Mouse (Mus musculus): ENCODE results near the gene Limd1.

The Limd1 gene

DNA sequence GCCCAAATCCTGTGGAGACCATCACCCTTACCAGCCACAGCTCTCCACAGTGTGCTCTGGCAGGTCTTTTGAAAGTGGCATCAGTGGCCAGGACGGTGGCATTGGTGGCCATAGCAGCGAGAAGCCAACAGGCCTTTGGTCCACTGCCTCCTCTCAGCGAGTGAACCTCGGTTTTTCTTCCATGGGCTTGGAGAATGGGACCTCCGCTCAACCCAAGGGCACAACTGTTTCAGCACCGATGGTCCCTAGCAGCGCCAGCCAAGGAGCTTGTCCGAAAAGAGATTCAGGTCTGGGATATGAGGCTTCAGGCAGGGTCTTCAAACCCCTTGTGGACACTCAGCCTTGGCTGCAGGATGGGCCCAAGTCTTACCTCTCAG is 1.4 kb downstream of the Limd1 start:
- in situ Hi-C loops (cut with MboI; ENCODE audit: unreplicated experiment in 2 of 2) = loop anchor here (5.0 to 25.0 kb wide), 3 partner anchors 32 to 1768 kb away; partner anchors contain the start of genes Nktr (in 1 of the 2), Sacm1l (in 1 of the 2), Sec22c (in 1 of the 2) and Ss18l2 (in 1 of the 2)

DNA sequence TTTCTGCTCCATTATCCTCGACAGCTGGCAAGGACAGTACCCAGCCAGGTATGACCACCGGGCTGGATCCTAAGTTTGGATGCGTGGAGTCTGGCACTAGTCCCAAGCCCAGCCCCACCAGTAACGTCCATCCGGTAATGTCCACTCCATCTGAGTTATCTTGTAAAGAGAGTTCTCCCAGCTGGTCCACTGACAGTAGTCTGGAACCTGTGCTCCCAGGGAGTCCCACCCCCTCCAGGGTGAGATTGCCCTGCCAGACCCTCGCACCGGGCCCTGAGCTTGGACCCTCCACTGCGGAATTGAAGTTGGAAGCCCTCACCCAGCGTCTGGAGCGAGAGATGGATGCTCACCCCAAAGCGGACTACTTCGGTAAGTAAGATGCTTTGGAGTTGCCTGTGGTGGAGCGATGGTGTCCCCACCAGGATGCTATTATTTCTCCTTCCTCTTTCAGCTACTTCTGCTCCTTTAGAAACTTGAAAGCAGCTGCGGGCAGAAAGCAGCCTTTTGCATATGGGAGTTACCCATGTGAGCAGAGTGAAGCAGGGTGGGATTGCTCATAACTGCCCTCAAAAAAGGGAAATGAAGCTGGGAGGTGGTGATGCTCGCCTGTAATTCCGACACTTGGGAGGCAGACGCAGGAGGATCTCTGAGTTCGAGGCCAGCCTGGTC is 1.9 kb downstream of the Limd1 start:
- in situ Hi-C loops (cut with MboI; ENCODE audit: unreplicated experiment in 2 of 2) = loop anchor here in 1 of 2 experiments (5.0 to 25.0 kb wide), 2 partner anchors 47 to 1768 kb away; partner anchors contain the start of genes Nktr, Sacm1l, Sec22c and Ss18l2

DNA sequence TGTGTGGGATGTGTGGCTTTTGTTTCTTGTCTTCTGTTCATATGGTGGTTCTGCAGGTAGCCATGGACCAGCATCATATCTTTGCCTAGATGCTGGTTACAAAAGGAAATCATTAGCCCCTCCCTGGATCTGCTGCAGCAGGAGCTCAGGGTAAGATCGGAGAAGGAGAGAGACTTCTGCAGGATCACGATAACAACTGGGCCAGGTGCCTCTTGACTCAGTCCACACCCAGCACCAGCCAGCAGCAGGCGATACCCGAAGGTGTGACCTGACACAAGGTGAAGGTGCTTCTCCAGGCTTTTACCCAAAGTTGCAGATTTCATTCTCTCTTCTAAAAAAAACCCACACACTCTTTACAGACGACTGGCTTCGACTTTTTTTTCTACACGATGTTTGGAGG is 2.6 kb downstream of the Limd1 start:
- in situ Hi-C loops (cut with MboI; ENCODE audit: unreplicated experiment in 2 of 2) = loop anchor here in 1 of 2 experiments (5.0 to 25.0 kb wide), 2 partner anchors 46 to 1769 kb away; partner anchors contain the start of genes Nktr, Sacm1l, Sec22c and Ss18l2

DNA sequence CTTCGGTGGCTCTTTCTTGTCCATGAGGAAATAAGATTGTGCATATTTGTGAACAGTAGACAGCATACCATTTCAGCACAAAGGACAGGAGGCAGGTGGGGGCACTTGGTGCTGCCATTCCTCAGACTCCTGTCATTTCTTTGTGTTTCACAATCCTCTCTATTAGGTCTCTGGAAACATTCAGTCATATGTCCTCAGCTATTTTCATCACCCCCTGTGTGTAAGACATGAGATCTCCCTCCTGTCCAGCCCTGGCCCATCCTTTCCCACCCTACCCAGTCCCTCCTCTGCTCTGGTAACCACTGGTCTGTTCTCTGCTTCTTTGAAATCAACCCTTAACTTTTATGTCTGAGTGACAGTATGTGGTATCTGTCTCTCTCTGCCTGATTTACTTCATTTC is 5.1 kb downstream of the Limd1 start:
- in situ Hi-C loops (cut with MboI; ENCODE audit: unreplicated experiment in 2 of 2) = loop anchor here in 1 of 2 experiments (5.0 to 25.0 kb wide), 2 partner anchors 44 to 1771 kb away; partner anchors contain the start of genes Nktr, Sacm1l, Sec22c and Ss18l2

DNA sequence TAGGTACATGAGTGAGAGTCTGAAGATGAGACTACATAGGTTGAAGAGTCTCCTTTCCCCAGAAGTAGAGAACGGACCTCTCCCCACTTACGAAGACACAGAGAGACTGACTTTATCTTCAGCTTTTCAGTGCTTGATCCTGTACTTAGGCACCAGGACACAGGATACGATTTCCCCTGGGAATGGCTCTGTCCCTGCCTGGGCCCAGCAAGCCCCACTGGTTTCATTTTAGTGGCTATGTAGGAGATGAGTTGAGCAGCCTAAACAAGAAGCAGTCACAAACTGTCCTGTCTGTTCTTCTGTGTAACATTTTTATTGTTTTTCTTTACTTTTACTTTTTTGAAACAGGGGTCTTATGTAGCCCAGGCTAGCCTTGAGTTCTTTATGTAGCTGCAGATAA is 6.3 kb downstream of the Limd1 start:
- in situ Hi-C loops (cut with MboI; ENCODE audit: unreplicated experiment in 2 of 2) = loop anchor here in 1 of 2 experiments (5.0 to 25.0 kb wide), 2 partner anchors 42 to 1773 kb away; partner anchors contain the start of genes Nktr, Sacm1l, Sec22c and Ss18l2

DNA sequence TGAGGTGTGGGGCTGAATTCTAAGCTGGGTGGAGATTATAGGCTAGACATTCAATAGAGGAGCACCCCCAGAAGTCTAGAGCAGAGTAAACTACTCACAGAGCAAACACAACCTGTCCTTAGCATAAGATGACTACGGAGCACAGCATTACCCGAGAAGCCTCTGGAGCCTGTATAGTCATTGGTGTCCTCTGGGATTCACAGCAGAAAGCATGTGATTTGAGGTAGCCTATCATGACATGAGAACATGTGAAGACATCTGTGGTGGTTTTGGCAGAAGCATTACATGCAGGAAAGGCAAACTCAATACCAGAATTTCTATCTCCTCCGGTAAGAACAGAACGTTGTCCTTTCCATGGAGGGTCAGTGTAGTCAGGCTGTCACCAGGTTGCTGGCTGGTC is 7.1 kb downstream of the Limd1 start:
- in situ Hi-C loops (cut with MboI; ENCODE audit: unreplicated experiment in 2 of 2) = loop anchor here in 1 of 2 experiments (25.0 kb wide), 1 partner anchor 1773 kb away; the partner anchor contains the start of genes Nktr, Sec22c and Ss18l2

DNA sequence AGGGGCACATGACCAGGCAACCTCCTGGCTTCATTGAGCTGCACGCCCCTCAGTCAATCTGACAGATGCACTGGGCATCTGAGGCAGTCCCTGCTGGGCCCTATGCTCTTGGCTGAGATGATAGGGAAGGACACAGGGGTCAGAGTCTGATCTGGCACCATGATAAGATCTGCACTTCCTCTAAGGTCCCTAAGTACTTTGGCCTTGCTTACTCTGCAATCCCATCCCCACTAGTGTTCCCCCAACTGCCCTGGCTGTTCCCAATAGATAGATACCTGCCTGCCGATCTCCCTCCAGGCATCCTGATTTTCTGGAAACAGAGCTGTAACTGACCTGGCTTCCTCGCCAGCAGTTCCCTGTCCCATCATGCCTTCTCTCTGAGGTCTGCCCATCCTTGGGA is 8.1 kb downstream of the Limd1 start:
- in situ Hi-C loops (cut with MboI; ENCODE audit: unreplicated experiment in 2 of 2) = loop anchor here in 1 of 2 experiments (25.0 kb wide), 1 partner anchor 1774 kb away; the partner anchor contains the start of genes Nktr, Sec22c and Ss18l2

DNA sequence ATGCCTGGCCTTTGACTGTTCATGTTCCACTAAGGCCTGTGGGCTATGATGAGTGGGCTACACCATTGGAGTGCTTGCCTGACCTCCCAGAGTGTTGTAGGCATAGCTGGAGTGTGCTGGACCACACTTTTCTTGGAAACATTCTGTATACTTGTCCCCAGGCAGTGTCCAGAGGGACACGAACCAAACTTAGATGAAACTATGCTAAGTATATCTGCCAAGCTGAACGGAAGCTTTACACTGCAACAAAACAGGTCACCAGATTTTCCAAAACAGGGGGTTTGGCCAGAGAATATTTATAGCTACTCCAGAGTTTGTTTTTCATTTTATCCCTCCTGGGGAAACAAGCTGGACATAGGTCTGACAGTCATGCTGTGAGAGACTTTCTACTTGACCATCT is 10.6 kb downstream of the Limd1 start:
- in situ Hi-C loops (cut with MboI; ENCODE audit: unreplicated experiment in 2 of 2) = loop anchor here in 1 of 2 experiments (25.0 kb wide), 1 partner anchor 1777 kb away; the partner anchor contains the start of genes Nktr, Sec22c and Ss18l2

DNA sequence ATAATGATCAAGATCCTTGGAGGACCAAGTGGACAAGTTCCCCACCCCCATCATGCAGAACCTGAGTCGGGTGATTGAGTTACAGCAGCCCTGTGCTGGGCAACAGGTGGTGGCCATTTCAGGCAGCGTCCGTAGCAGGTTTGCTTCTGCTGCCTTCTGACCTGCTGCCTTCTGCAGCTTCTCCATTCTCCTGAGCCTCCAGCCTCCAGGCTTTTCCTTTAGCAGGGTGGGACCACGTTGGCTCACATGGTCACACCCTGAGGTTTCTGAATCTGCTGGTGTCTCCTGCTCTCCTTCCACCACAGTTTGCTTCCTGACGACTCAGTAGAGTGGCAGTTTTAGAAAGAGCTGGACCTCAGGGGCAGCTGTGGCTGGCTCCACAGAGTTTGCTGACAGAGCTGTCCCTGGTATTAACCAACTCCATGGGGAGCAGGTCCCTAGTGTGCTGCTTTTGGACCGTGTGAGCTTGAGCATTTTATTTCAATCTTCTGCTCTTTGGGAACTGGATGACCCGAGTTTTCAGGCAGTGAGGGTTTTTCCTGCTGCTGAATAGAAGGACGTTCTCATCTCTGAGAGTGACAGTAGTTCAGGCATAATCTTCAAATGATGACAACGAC is 11.3 kb downstream of the Limd1 start:
- in situ Hi-C loops (cut with MboI; ENCODE audit: unreplicated experiment in 2 of 2) = loop anchor here in 1 of 2 experiments (25.0 kb wide), 1 partner anchor 1778 kb away; the partner anchor contains the start of genes Nktr, Sec22c and Ss18l2

DNA sequence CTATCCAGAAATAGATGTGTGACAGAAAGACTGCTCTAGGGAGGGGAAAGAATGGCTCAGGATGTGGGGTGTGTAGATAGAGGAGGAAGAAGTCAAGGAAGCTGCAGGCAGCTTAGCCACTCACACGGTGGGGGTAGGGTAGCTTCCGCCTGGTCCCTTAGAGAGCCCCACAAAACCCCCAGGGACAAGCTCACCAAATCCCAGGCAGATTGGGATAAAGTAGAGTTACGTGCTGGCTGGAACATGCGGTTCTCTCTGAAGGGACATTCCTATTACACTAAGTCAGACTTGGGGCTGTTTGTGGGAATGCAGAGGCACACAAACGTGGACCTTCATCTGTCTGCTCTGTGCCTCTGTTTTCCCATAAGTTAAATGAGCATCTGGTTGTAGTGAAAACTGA is 12.4 kb downstream of the Limd1 start:
- in situ Hi-C loops (cut with MboI; ENCODE audit: unreplicated experiment in 2 of 2) = loop anchor here in 1 of 2 experiments (25.0 kb wide), 1 partner anchor 1779 kb away; the partner anchor contains the start of genes Nktr, Sec22c and Ss18l2

DNA sequence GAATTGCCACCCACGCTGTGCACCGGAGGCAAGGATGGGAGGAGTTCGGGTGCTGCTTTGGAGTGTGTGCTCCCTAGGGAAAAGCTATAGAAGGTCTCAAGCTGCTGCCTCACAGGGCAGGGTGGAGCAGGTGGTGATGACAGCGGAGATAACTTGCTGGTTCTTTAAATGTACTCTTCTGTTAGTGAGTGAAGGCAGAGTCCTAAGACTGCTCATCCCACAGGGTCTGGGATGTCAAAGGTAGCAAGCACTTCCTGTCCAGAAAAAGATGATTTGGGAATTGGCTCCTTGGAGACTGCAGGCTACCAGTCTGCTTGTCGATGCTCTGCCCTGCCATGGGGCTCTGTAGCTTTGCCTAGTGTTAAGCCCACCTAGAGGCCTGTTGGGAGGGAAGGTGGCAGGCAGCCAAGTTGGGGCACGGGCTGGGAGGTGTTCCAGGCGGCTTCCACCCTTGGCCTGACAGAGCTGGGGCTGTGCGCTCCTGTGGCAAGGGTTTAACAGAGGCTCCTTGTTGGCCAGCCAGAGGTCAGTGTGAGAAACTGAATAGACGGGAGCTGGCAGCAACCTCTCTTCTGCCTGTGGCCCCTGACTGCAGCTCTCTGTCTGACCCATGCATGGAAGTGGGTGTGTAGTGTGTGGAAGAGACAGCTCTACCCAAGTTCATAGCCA is 13.5 kb downstream of the Limd1 start:
- in situ Hi-C loops (cut with MboI; ENCODE audit: unreplicated experiment in 2 of 2) = loop anchor here in 1 of 2 experiments (25.0 kb wide), 1 partner anchor 1780 kb away; the partner anchor contains the start of genes Nktr, Sec22c and Ss18l2

DNA sequence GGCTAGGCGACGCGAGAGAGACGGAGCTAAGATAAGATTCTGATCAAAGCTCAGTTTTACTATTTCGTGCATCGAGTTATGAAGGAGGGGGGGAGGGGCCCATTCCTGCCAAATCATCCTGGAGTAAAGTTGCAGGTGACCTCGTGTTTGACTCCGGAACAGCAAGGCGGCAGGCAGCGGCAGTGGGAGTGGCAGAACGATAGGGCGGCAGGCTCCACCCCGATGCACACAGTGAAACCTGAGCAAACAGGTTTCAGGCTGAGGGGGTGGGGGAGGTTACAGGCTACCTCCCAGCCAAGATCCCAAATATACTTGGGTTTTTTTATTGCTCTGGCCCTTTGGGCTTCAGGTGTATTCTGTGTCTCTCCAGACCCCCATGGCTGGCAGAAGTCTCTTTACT is 18.2 kb downstream of the Limd1 start:
- in situ Hi-C loops (cut with MboI; ENCODE audit: unreplicated experiment in 2 of 2) = loop anchor here in 1 of 2 experiments (25.0 kb wide), 1 partner anchor 1784 kb away; the partner anchor contains the start of genes Nktr, Sec22c and Ss18l2

DNA sequence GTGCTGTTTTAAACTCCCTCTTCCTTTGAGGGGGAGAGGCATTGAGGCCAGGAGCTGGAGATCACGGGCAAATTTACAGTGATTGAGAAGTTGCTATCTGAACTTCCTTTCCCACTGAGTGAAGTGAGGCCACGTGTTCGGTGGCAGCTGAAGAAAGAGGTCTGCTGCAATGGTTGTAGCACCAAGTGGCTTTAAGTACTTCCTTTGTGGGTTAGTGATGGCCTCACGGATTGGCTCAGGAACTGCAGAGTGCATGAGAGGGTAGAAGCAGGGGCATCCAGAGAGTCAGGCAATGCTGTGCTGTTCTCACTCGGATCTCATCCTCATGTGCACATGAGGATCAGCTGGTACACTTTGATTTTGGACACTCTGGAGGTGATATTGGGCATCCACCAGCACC is 19.4 kb downstream of the Limd1 start:
- in situ Hi-C loops (cut with MboI; ENCODE audit: unreplicated experiment in 2 of 2) = loop anchor here in 1 of 2 experiments (25.0 kb wide), 1 partner anchor 1786 kb away; the partner anchor contains the start of genes Nktr, Sec22c and Ss18l2

DNA sequence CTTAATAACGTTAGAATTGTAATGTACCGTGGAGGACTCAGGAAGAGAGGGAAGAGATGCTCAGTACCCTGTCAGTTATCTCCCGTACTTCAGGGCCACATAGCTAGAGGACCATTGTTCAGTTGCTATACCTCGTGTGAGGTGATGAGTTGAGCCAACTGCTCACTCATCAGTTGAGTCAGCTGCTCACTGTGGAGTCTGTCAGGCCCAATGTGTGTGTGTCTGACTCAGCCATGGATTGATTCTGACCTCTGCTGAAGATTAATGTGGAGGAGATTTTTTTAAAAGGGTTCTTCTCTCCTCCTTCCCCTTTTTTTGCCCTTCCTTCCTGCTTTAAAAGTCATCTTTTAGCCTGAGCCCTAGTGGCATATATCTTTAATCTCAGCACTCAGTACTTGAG is 22.0 kb downstream of the Limd1 start:
- in situ Hi-C loops (cut with MboI; ENCODE audit: unreplicated experiment in 2 of 2) = loop anchor here in 1 of 2 experiments (25.0 kb wide), 1 partner anchor 1613 kb away; the partner anchor contains the start of gene Ackr2

DNA sequence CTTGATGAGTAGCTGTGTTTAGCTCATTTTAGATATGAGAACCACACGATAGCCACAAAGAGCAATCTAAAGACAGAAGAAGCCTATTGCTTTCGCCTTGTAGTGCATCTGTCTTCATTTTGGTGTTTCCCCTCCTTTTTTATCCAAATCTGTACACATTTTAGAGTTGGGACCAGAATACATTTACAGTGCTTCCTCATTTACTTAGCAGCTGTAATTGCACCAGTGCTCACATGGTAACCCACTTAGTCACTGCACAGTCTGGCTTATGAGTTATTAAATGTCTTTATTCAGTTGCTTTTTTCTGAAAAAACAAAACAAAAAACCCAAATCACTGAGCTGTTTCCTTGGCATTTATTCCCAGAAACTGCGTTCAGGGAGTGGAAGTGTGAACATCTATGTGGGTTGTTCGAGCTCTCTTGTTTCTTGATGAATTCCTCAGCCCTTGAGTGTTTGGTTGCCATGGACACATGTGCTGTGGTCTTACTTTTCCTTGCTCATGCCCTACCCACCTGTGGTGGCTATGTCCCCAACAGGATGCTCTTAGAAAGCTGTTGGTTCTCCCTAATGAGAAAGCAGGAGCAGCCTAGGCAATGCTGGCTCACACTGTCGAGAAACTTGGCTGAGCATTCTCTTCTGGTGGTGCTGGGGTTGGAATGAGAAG is 24.8 kb downstream of the Limd1 start:
- in situ Hi-C loops (cut with MboI; ENCODE audit: unreplicated experiment in 2 of 2) = loop anchor here in 1 of 2 experiments (25.0 kb wide), 1 partner anchor 1616 kb away; the partner anchor contains the start of gene Ackr2

DNA sequence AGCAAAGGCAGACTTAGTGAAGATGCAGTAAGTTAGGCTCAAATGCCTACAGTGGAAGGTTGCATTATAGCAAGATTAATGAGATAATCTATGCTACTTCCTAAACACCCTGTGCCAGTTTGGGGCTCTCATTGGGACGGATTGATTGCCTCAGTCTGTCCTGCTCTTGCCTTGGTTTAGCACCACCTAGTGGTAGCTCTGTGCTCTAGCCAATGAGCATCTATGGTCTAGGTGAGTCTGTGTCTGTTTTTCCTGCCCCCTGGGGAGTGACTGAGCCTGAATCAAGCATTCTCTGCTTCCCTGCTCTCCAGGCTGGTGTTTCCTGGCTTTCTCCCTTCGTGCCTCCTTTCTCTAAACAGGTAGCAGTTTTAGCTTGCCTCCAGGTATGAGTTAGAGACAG is 25.8 kb downstream of the Limd1 start:
- in situ Hi-C loops (cut with MboI; ENCODE audit: unreplicated experiment in 2 of 2) = loop anchor here in 1 of 2 experiments (25.0 kb wide), 1 partner anchor 1617 kb away; the partner anchor contains the start of gene Ackr2

DNA sequence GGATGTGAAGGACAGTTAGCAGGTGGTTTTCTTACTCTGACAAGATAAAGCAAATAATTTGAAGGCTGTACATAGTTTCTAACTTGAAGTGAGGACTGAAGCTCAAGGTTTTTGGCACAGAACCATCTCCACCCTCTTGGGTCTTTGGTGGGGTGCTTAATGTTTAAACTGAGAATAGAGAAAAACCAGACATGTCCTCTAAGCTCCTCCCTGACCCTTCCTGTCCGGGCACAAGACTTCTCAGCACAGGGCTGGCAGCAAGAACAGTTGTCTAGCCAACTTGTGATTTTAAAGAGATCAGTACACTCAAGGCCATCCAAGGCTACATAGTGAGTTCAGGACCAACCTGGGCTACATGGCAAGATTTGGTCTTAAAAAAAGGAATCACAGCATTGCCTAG is 27.1 kb downstream of the Limd1 start:
- in situ Hi-C loops (cut with MboI; ENCODE audit: unreplicated experiment in 2 of 2) = loop anchor here in 1 of 2 experiments (25.0 kb wide), 1 partner anchor 1618 kb away; the partner anchor contains the start of gene Ackr2

DNA sequence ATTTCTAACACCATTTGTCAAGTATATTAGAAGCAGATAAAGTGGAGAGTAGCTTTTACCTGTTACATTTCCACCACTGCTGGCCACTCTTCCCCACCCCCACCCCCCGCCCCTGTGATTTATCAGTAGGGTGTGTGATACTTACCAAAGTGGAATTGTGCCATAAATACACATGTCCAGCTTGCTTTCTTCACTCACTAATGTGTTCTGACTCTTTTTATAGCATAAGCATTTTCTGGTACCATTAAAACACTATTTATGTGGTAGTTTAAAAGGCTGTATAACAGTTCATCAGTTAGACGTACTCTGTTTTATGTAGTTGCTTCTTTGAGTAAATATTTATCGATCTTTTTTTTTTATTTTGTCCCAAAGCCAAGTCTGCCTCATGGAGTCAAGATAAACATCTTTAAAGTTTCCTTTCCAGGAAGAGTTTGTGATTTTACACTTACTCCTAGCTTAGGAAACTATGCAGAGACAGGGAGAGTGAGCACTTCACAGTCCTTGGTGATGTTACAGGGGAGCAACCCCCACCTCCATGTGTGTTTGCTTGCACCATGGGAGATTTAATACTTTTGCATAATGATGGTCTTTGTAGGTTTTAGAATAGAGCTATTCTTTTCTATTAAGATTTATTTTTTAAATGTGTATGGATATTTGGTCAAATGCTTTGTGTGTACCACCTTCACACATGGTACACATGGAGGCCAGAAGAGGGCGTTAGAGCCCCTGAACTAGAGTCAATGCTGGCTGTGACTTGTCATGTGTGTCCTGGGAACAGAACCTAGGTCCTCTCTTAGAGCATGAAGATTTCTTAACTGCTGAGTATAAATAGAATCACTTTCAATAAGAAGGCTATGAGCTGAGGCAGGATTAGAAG is 28.0 kb downstream of the Limd1 start:
- in situ Hi-C loops (cut with MboI; ENCODE audit: unreplicated experiment in 2 of 2) = loop anchor here in 1 of 2 experiments (25.0 kb wide), 1 partner anchor 1619 kb away; the partner anchor contains the start of gene Ackr2
